Mouse (Mus musculus): ENCODE data around the gene St14.

GRCm38 (mm10) chr9:31117088-31117487 is 14.6 kb downstream of the St14 start:
- TF ChIP-seq MAX (IDR thresholded peaks at IDR 0.05; ENCODE audit: low read depth) = no peak
- TF ChIP-seq MYOD1 (IDR thresholded peaks at IDR 0.05; ENCODE audit: control insufficient read depth in 1 of 3, insufficient read length in 2 of 3, low read depth in 2 of 3) = no peak
